Mouse (Mus musculus) telencephalon, adult 2 months (tissue): ENCODE measurements around the gene Pgf.

ENCODE experiments used
- DNase-seq: peaks from one replicate; pipeline ENCODE4 v3.0.0-alpha.2; 2011; ENCODE audit warnings: low read depth, low spot score

Pgf gene

GRCm38 (mm10) chr12:85126986-85127603 lies 50.5 kb downstream of the Pgf start:
- no peak for DNase-seq

- no peak for DNase-seq
Measured at GRCm38 (mm10) chr12:85124751-85125150, 52.8 kb downstream of the Pgf start.

- no peak for DNase-seq
Measured at GRCm38 (mm10) chr12:85123645-85124044, 53.9 kb downstream of the Pgf start.

DNA sequence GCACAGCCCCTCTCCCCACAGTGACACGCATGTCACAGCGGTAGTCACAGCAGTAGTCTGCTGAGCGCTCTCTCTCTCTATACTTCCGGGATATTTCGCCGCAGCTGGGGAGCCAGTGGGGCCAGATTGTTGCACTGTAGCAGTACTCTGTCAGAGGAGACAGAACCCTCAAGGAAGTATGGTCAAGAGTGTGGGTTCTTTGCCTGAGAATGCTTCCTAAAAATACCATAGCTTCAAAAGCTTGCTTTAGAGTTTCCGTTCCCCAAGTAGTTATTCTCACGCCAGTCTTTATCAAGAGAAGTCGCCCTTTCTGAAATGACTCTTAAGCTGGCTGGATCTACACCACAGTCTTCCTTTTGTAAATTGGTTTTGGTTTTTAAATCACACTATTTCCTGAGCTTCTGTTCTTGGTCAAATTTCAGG lies 54.5 kb downstream of the Pgf start:
- DNase-seq, result no peak

DNA sequence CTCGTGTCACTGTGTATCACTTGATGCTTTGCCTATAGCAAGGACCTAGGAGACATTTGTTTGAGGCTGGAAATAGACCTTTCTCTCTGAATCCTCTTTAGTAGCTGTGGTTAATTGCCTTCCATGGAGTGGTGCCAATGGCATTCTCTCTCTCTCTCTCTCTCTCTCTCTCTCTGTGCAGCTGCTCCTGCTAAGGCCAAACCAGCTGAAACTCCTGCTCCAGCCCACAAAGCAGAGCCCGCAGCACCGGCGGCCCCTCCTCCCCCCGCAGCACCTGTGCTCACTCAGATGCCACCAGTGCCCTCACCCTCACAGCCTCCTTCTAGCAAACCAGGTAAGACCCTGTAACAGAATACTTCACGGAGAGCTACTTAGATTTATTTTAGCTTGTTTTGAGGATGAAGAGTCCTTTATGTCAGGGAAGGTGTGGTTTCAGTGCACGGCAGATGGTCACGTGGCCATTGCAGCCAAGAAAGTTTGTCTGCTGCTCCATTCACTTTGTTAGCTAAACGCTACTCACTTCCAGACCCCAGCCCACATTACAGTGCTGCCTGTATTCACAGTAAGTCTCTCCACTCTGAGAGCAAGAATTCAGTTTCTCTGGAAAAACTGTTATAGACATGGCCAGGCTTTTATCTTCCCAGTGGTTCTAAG lies 55.7 kb downstream of the Pgf start:
- DNase-seq, result no peak
